Mouse (Mus musculus) gastrocnemius, adult 2 months (tissue): ENCODE measurements around the gene Esp22. TPM values are rescaled to one million over a fixed set of nuclear protein-coding genes. Genes with fewer than 3 reads are reported as not detected.
"Not testable (repeated sequence)": the region's sequence is repeated elsewhere in the genome, so short reads cannot be mapped to it uniquely, and the experiment has no call there.

Source experiments
- DNase-seq: peaks from one replicate; pipeline ENCODE4 v3.0.0; 2022
- H3K27ac ChIP-seq: fragments of 200-600 bp; 2 replicates; pipeline ENCODE4 v1.8.1; 2022; ENCODE audit warnings: mild to moderate bottlenecking
- H3K4me3 ChIP-seq: fragments of 200-600 bp; 2 replicates; pipeline ENCODE4 v1.8.1; 2022; ENCODE audit warnings: mild to moderate bottlenecking, moderate library complexity
- CTCF ChIP-seq: fragments of 200-600 bp; IDR thresholded peaks from 2 replicates; pipeline ENCODE4 v1.8.1; 2022; ENCODE audit warnings: antibody characterized with exemption, mild to moderate bottlenecking, moderate library complexity
- intact Hi-C: fragments of 180-260 bp; cut with DNase I; formaldehyde crosslinking; loops from one replicate; pipeline ENCODE4 v1.15.1; 2025
- long read RNA-seq, 2 experiments: library from polyadenylated mRNA; stranded (forward); transcript quantifications; one replicate each; pipeline ENCODE4 v2.0.0; 2021
- total RNA-seq, 2 experiments: library from RNA; stranded (reverse); gene quantifications; 2 replicates each; pipeline ENCODE4 v1.2.3; 2021

Esp22 gene
- not detected for total RNA-seq
- long read RNA-seq, experiment 1, result 0 reads
- long read RNA-seq, experiment 2, result 0 reads

DNA sequence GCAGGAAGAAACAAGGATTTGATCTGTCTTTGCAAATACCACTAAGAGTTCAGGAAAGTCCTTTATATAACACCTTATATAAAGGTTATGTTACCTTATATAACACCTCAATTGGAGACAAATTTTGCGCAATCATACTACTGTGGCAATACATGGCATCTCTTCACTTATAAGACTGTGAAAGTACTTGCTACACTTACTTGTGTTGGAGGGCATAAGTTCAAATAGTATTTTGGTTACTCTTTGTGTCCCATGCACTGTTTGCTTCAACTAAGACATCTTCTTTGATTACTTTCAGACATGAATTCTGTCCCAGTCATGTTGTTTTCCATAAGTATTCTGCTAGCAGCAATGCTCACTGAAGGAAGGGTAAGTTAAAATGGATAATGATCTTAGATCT lies at the start of gene Esp22:
Gene Esp22, plus strand, starts transcription at position 301 of the 400 bp plus-strand sequence.
- TF ChIP-seq CTCF, result no peak
- intact Hi-C loops, result no loop called here

DNA sequence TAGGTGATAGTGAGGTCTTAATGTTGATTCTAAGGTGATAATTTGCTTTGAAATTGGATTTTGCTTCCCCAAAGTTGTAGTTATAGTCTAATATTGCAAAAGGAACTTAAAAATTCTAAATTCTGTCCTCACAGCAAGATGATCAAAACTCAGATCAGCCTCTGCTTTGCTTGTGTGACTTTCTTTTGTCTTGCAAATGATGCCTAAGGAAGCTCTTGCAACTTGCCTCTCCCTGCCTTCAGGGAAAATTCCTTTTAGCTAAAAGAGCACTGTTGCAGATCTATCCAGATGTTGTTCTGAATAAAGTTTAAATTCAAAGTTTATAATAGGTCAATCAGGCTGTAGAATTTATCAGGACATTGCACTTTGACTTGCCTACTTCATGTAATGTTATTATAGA lies 31.5 kb upstream of the Esp22 start:
- intact Hi-C loops, result no loop called here
- DNase-seq, result no peak
- no peak for TF ChIP-seq CTCF
- no peak overlapping the region for H3K27ac ChIP-seq
- no peak overlapping the region for H3K4me3 ChIP-seq

More for the DNA sequence above, at the start of gene Esp22:
- no peak within 1 kb of the TSS for H3K27ac ChIP-seq
- DNase-seq, result no peak
- no peak within 1 kb of the TSS for H3K4me3 ChIP-seq

DNA sequence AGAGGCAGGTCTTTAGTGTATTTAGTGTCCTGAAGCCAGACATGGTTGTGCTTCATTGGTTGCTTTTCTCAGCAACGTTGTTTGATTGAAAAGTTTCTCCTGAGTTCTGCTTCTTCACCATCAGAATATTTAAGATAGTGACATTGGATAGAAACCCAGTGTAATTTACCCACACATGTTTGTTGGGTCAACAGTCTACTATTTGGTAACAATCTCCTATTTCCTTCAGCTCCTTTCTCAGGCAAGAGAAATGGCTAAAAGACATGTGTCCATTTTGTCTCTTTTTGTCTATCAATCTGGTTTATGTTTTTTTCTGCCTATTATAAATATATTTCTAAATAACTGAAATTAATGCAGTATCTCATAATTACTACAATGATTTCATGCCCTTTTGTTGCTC lies 18.2 kb upstream of the Esp22 start, which contains the start of gene Esp23:
Gene Esp23, minus strand, starts transcription at position 101 of the 400 bp plus-strand sequence.
- DNase-seq, result no peak

GRCm38 (mm10) chr17:39107126-39107525 lies 12.0 kb downstream of the Esp22 start:
- DNase-seq, H3K27ac ChIP-seq, intact Hi-C loops, H3K4me3 ChIP-seq: not testable (repeated sequence)

More for the DNA sequence above, 18.2 kb upstream of the Esp22 start, which contains the start of gene Esp23:
- intact Hi-C loops, result no loop called here
- Histone ChIP-seq H3K27ac (no peak within 1 kb of the TSS), H3K4me3 (no peak within 1 kb of the TSS)
- no peak for TF ChIP-seq CTCF

GRCm38 (mm10) chr17:39129156-39129555 lies 34.0 kb downstream of the Esp22 start:
- intact Hi-C loops, DNase-seq, H3K4me3 ChIP-seq, H3K27ac ChIP-seq: not testable (repeated sequence)

Other genes starting within 250 kb of the Esp22 start
- not detected for gene Esp24, start 58.6 kb upstream of the Esp22 start, total RNA-seq
- not detected for gene Gm21903, start 52.0 kb upstream of the Esp22 start, total RNA-seq
- not detected for gene Esp23, start 18.3 kb upstream of the Esp22 start, total RNA-seq